Mouse (Mus musculus) intestine, postnatal 0 days (tissue): ENCODE measurements at regions not wholly inside any gene's neighbourhood (a gene's known extent, or its start where the extent isn't known, plus 50 kb on each side); places are given as distances from the start of the nearest gene placed in this dataset.
"Not testable (repeated sequence)": the region's sequence is repeated elsewhere in the genome, so short reads cannot be mapped to it uniquely, and the experiment has no call there.

Source experiments
- ATAC-seq: fragments of 200-750 bp; cut with Nextera tagmentation; 2 replicates; pipeline ENCODE4 v1.8.0; 2017; ENCODE audit warnings: mild to moderate bottlenecking, moderate TSS enrichment, moderate library complexity
- H3K27ac ChIP-seq: fragments of 300-500 bp; sonication (generic); 2 replicates; pipeline ENCODE4 v1.5.1; 2014; ENCODE audit warnings: mild to moderate bottlenecking, low read depth, low read length, moderate library complexity
- H3K27me3 ChIP-seq: fragments of 300-500 bp; sonication (generic); replicated peaks from 2 replicates; pipeline ENCODE4 v1.6.1; 2014; ENCODE audit warnings: low read length, mixed read lengths; ENCODE audit not compliant: control insufficient read depth, insufficient read depth
- H3K36me3 ChIP-seq: fragments of 300-500 bp; sonication (generic); 2 replicates; pipeline ENCODE4 v1.6.1; 2014; ENCODE audit warnings: mild to moderate bottlenecking, moderate library complexity; ENCODE audit not compliant: control insufficient read depth, insufficient read depth
- H3K4me1 ChIP-seq: fragments of 300-500 bp; sonication (generic); replicated peaks from 2 replicates; pipeline ENCODE4 v1.6.1; 2014; ENCODE audit warnings: antibody characterized with exemption, low read length, mixed read lengths; ENCODE audit not compliant: control insufficient read depth, insufficient read depth
- H3K4me2 ChIP-seq: fragments of 300-500 bp; sonication (generic); replicated peaks from 2 replicates; pipeline ENCODE4 v1.6.1; 2014; ENCODE audit warnings: low read depth, mild to moderate bottlenecking, moderate library complexity
- H3K4me3 ChIP-seq: fragments of 300-500 bp; sonication (generic); 2 replicates; pipeline ENCODE4 v1.5.1; 2014; ENCODE audit warnings: low read depth, low read length
- H3K9ac ChIP-seq: fragments of 300-500 bp; sonication (generic); 2 replicates; pipeline ENCODE4 v1.6.1; 2014; ENCODE audit warnings: mild to moderate bottlenecking, low read depth, low read length
- H3K9me3 ChIP-seq: fragments of 300-500 bp; sonication (generic); 2 replicates; pipeline ENCODE4 v1.6.1; 2016; ENCODE audit warnings: mixed run types; ENCODE audit not compliant: control insufficient read depth
- CTCF ChIP-seq: sonication (generic); IDR thresholded peaks from 2 replicates; pipeline ENCODE4 v1.5.1; 2016; ENCODE audit warnings: low read depth, mild to moderate bottlenecking, control low read depth, antibody characterized with exemption, moderate library complexity
- WGBS: fragments of 180-500 bp; shearing (Covaris S2); extraction: QIAGEN DNeasy Blood & Tissue Kit; methylation state at CpG from one replicate; pipeline ENCODE4 v1.1.7; 2014; 5-methylcytosine and 5-hydroxymethylcytosine counted together

DNA sequence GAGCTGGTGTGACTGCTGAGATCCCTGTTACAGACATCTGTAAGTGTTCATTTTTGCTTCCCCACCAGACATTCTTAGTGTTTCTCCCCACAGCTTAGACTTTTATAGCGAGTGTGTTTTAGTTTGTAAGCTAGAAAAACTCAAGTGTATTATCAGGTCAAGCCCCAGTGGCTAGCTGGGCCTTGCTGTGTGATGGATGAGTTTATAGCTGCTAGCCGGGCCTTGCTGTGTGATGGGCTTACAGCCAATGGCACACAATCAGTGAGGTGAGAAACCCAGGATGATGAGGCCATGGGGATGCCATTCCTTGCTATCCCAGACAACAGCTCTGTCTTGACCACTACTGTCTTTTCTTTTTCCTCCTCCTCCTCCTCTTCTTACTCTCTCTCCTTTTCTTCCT, 197.7 kb upstream of the Dpp6 start:
- no peak overlapping the region for H3K4me3 ChIP-seq
- no peak overlapping the region for H3K27ac ChIP-seq
- H3K36me3 ChIP-seq, result no peaks in the 10 kb centered on the region
- H3K9ac ChIP-seq, result no peak overlapping the region
- no peak for ATAC-seq
- TF ChIP-seq CTCF, result no peak
- H3K4me2 ChIP-seq, result no peak overlapping the region
- H3K4me1 ChIP-seq, result no peaks in the 10 kb centered on the region
- 27% methylated on average over 2 of the region's 2 CpGs for WGBS
- no peaks in the 10 kb centered on the region for H3K27me3 ChIP-seq
- H3K9me3 ChIP-seq, result no peaks in the 10 kb centered on the region

- TF ChIP-seq CTCF, result no peak
- Histone ChIP-seq H3K4me1 (no peaks in the 10 kb centered on the region), H3K4me3 (no peak overlapping the region), H3K36me3 (no peaks in the 10 kb centered on the region), H3K4me2 (no peak overlapping the region), H3K9me3 (no peaks in the 10 kb centered on the region), H3K27ac (no peak overlapping the region), H3K9ac (no peak overlapping the region), H3K27me3 (no peaks in the 10 kb centered on the region)
- no peak for ATAC-seq
- 15% methylated on average over 2 of the region's 2 CpGs for WGBS
These were observed 194.9 kb upstream of the Dpp6 start for GRCm38 (mm10) chr5:26622116-26622515.

- H3K4me3 ChIP-seq, result no peak overlapping the region
- H3K9ac ChIP-seq, result no peak overlapping the region
- no peak overlapping the region for H3K4me2 ChIP-seq
- H3K4me1 ChIP-seq, result no peaks in the 10 kb centered on the region
- 61% methylated on average over 1 of the region's 1 CpGs for whole genome bisulfite sequencing
- no peaks in the 10 kb centered on the region for H3K27me3 ChIP-seq
- TF ChIP-seq CTCF, result no peak
- H3K9me3 ChIP-seq, result no peaks in the 10 kb centered on the region
- H3K36me3 ChIP-seq, result no peaks in the 10 kb centered on the region
- H3K27ac ChIP-seq, result no peak overlapping the region
- no peak for ATAC-seq
These were observed 145.5 kb upstream of the Dpp6 start for GRCm38 (mm10) chr5:26671478-26671877.

DNA sequence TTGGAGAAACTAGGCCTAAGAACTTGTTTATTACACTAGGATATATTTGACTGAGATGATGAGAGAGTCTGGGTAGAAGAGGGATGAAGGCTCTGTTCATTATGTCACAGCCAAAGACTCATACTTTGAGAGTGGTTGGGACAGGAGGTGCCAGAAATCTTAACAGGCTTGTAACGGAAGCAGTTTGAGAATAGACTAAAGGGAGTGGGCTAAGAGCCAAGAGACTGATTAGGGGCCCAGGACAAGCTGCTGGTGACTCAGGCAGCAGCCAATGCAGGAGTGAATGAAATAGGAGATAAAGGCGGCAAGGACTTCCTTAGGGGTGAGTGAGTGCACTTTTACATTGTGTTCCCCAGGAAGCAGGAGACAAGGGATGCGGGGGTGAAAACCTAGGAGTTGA, 127.2 kb upstream of the Dpp6 start:
- ATAC-seq, result no peak
- H3K9me3 ChIP-seq, result no peaks in the 10 kb centered on the region
- no peak overlapping the region for H3K4me2 ChIP-seq
- 63% methylated on average over 3 of the region's 3 CpGs for WGBS
- H3K4me3 ChIP-seq, result no peak overlapping the region
- TF ChIP-seq CTCF, result no peak
- no peak overlapping the region for H3K9ac ChIP-seq
- no peaks in the 10 kb centered on the region for H3K27me3 ChIP-seq
- H3K4me1 ChIP-seq, result no peaks in the 10 kb centered on the region
- H3K36me3 ChIP-seq, result no peaks in the 10 kb centered on the region
- no peak overlapping the region for H3K27ac ChIP-seq

GRCm38 (mm10) chr5:26691121-26691520, 125.9 kb upstream of the Dpp6 start:
- Histone ChIP-seq H3K9ac (no peak overlapping the region), H3K27ac (no peak overlapping the region), H3K36me3 (no peaks in the 10 kb centered on the region), H3K4me3 (no peak overlapping the region), H3K4me2 (no peak overlapping the region), H3K9me3 (no peaks in the 10 kb centered on the region), H3K4me1 (no peaks in the 10 kb centered on the region), H3K27me3 (no peaks in the 10 kb centered on the region)
- 100% methylated on average over 1 of the region's 1 CpGs for WGBS
- no peak for ATAC-seq
- no peak for TF ChIP-seq CTCF

- H3K27ac ChIP-seq, result no peak overlapping the region
- 68% methylated on average over 5 of the region's 5 CpGs for WGBS
- no peaks in the 10 kb centered on the region for H3K27me3 ChIP-seq
- H3K36me3 ChIP-seq, result no peaks in the 10 kb centered on the region
- H3K4me3 ChIP-seq, result no peak overlapping the region
- no peaks in the 10 kb centered on the region for H3K4me1 ChIP-seq
- H3K4me2 ChIP-seq, result no peak overlapping the region
- H3K9me3 ChIP-seq, result no peaks in the 10 kb centered on the region
- no peak overlapping the region for H3K9ac ChIP-seq
- ATAC-seq, result no peak
- TF ChIP-seq CTCF, result no peak
These were observed 125.0 kb upstream of the Dpp6 start for GRCm38 (mm10) chr5:26692013-26692412.

DNA sequence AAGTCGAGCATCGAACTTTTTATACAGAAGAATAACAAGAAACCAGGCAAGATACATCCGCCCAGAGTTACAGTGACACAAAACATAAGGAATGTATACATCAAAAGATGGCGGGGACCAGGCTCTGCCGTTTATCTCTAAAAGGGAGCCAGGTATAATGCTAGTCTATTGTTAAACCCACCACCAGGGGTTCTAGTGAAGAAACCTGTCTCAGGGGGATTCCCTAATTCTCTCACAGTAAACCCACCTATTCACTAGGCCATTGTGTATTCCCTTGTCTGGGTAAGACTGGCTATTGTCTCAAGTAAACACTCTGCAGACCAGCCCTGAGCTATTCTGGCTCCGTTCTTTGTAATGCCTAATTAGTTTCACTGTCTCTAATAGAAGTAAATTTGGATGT, 113.4 kb upstream of the Dpp6 start:
- not testable (repeated sequence) for H3K9me3 ChIP-seq, H3K9ac ChIP-seq, H3K4me2 ChIP-seq, H3K4me3 ChIP-seq, H3K36me3 ChIP-seq, H3K27ac ChIP-seq, H3K27me3 ChIP-seq, H3K4me1 ChIP-seq, ATAC-seq
- WGBS, result 70% methylated on average over 6 of the region's 6 CpGs
